In the genomic region with DNA sequence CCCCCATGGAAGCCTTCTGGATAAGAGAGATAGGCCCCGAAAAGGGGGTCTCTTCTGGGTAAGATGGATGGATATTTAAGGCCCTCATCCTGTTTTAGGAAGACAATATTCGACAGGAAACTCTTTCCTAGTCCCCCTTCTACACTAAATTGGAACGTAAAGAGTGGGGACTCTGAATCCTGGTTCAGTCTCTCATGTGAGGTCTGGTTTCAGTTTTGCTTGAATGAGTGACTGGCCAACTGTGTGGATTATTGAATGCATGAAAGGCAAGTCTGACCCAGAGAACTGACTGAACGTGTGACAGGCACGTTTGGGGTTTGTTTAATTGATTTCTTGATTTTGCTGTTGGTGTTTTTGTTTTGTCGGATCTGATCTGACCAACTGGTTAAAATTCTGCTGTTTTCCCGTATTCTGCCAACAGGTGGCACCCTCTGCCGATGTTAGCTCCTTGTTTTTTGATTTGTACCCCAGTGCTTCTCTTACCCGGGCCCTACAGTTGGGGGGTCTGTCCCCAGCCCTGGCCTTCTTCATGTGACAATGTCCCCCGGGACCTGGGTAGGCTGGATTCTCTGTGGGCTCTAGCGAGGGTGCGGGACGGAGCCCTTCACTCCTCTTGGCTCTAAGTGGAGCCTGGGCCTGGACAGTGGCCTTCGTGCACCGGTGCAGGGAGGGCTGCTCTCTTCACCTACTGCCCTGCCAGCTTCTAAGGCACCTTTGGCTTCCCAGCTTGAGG, we compare ENCODE assay signal across 7 mouse cellular contexts. TPM values are rescaled to one million over a fixed set of nuclear protein-coding genes. Genes with fewer than 3 reads are reported as not detected.
A peak's percentile ranks its signal among the peaks of the same experiment; 100 is the strongest.
DNase-seq lines count a peak whose midpoint lies in the region; ATAC-seq lines count a peak whose summit lies in the region.

No protein-coding gene starts in this region.

- peak overlapping the region; percentile 46 for H3K4me2 ChIP-seq in hindbrain, embryonic 14.5 days (replicated peaks)

- H3K36me3 ChIP-seq in hindbrain, embryonic 14.5 days (replicated peaks; ENCODE audit: control insufficient read depth, insufficient read depth): no peaks in the 10 kb centered on the region

- peak; percentile 57 for ATAC-seq in activated CD4-positive, CD25-positive, alpha-beta regulatory T cell, adult 4 months
- ATAC-seq in hindbrain, embryonic 14.5 days (ENCODE audit: low FRiP score): peak; percentile 83

- H3K27me3 ChIP-seq in hindbrain, embryonic 14.5 days (ENCODE audit: control insufficient read depth, insufficient read depth, low read length): no peaks in the 10 kb centered on the region

- H3K4me1 ChIP-seq in hindbrain, embryonic 14.5 days (replicated peaks; ENCODE audit: control insufficient read depth, insufficient read depth, low read length): no peaks in the 10 kb centered on the region

- DNase-seq in cerebellum, postnatal 36 days: peak; percentile 73 to 82
- DNase-seq in frontal cortex, postnatal 36 days (ENCODE audit: low spot score in 2 of 2): peak; percentile 71 to 83
- peak; percentile 83 for DNase-seq in hindbrain, embryonic 14.5 days (ENCODE audit: low spot score)
- peak; percentile 64 to 76 for DNase-seq in layer of hippocampus, postnatal 36 days
- DNase-seq in lung, postnatal 36 days: peak; percentile 80
- DNase-seq in right cerebral cortex, adult 18-20 months: peak; percentile 70

- H3K27ac ChIP-seq in hindbrain, embryonic 14.5 days: no peak overlapping the region

- no peak overlapping the region; the same call in 1 of the 2 replicates for H3K4me3 ChIP-seq in hindbrain, embryonic 14.5 days (replicated peaks; ENCODE audit: low read length)

- H3K9ac ChIP-seq in hindbrain, embryonic 14.5 days: peak overlapping the region; percentile 44

- H3K9me3 ChIP-seq in hindbrain, embryonic 14.5 days (ENCODE audit: control insufficient read depth, low read length): no peaks in the 10 kb centered on the region

- 25% methylated on average over 15 of the region's 15 CpGs for WGBS in hindbrain, embryonic 14.5 days

RNA-seq across cellular contexts. Expression of a gene that starts 16.1 kb away (rescaled TPM):
- polyA plus RNA-seq in activated CD4-positive, CD25-positive, alpha-beta regulatory T cell, adult 4 months (2017; shearing (Covaris generic)): 100 to 1,000 TPM; 142 to 157 TPM
- 172 and 182 TPM in 2 replicates for polyA plus RNA-seq in hindbrain, embryonic 14.5 days (2014; fragmentation: Nextera tagmentation; extraction: Ambion mirVana)
- total RNA-seq in layer of hippocampus, postnatal 36 days (2021): 10 to 100 TPM; 54.6 to 55.1 TPM
